Mouse (Mus musculus): ENCODE measurements around the gene Rnf181.

Rnf181 gene

GRCm38 (mm10) chr6:72366844-72367443 lies at the start of gene Rnf181:
Gene Rnf181 (minus strand): TSS chr6:72366956.
- DNase-seq (ENCODE audit: low spot score): no peak

GRCm38 (mm10) chr6:72415964-72416772 lies 49.4 kb upstream of the Rnf181 start:
- no peak for DNase-seq (ENCODE audit: low spot score)

DNA sequence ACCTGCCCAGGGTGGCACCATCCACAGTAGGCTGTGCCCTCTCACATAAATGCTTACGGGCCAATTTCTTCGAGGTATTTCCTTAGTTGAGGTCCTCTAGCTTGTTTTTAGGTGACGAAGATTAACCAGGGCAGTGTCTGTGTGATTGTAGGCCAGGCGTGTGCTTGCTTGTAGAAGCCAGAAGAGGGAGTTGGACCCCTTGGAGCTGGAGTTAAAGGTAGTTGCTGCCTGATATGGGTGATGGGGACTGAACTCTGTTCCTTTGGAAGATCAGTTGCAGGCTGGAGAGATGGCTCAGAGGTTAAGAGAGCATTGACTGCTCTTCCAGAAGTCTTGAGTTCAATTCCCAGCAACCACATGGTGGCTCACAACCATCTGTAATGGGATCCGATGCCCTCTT lies 48.4 kb upstream of the Rnf181 start:
- no peak for DNase-seq (ENCODE audit: low spot score)

- peak; percentile 88 for DNase-seq (ENCODE audit: low spot score)
Measured at GRCm38 (mm10) chr6:72414076-72414756, 47.5 kb upstream of the Rnf181 start, which contains the start of gene Ggcx. Gene Ggcx (plus strand): TSS chr6:72414308.

- DNase-seq (ENCODE audit: low spot score): no peak
Measured at GRCm38 (mm10) chr6:72410518-72410917, 43.8 kb upstream of the Rnf181 start.

GRCm38 (mm10) chr6:72410003-72410402 lies 43.2 kb upstream of the Rnf181 start:
- no peak for DNase-seq (ENCODE audit: low spot score)

DNA sequence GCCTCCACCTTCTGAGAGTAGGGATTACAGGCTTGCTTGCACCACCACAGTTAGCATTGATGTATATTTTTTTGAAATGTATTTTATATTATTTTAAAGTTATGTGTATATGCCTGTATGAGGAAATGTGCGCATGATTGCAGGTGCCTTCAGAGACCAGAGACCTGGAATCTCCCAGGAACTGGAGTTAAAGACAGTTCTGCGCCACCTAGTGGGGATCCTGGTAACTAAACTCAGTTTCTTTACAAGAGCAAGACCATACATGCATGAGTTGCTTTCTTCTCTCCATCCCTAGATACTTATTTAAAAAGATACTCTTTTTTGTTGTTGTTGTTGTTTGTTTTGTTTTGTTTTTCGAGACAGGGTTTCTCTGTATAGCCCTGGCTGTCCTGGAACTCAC lies 42.8 kb upstream of the Rnf181 start:
- DNase-seq (ENCODE audit: low spot score): peak; percentile 54

DNA sequence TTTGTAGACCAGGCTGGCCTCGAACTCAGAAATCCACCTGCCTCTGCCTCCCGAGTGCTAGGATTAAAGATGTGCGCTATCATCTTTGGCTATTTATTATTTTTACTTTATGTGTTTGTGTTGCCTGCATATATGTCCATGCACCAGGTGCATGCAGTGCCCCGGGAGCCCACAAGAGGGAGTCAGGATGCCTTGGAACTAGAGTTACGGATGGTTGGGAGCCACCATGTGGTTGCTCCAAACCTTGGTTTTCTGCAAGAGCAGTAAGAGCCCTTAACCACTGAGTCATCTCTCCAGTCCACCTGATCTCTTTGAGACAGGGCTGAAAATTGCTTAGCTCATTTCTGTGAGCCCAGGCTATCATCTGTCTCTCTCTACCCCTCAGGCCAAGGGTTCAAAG lies 40.4 kb upstream of the Rnf181 start:
- peak; percentile 78 for DNase-seq (ENCODE audit: low spot score)

DNA sequence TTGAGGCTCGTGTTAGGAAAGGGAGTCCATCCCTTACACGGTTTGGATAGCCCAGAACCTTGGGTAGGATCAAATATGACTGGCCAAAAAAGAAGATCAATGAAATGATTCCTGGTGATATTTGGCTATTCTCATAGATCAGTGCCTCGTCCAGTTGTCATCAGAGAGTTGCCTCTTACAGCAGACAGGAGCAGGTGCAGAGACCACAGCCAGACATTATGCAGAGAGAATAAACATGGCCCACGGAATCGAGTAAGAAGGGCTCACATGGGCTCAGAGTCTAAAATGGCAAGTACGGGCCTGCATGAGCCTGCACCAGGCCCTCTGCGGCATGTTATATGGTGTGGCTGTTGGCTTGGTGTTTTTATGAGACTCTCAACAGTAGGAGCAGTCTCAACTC lies 38.6 kb upstream of the Rnf181 start:
- DNase-seq (ENCODE audit: low spot score): no peak

- peak; percentile 63 for DNase-seq (ENCODE audit: low spot score)
Measured at GRCm38 (mm10) chr6:72401875-72402274, 35.1 kb upstream of the Rnf181 start.

DNA sequence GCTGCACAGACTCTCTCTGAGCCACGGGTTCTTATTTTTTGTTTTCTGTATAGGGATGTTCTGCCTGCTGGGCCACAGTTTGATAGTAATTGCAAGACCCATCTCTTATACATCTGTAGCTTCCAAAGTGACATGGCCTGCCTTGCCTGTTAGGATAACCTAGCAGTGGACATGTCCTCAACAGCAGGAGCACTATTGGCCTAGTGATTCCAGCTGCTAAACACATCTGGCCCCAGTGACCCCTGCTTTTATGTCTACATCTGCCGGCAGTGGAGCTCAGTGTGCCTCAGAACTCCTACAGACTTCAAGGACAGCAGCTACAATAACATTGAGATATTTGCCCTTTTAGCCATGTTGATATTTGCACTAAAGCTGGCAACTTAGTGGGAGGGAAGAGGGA lies 33.2 kb upstream of the Rnf181 start:
- DNase-seq (ENCODE audit: low spot score): no peak

- DNase-seq (ENCODE audit: low spot score): no peak
Measured at GRCm38 (mm10) chr6:72396837-72397251, 30.1 kb upstream of the Rnf181 start.

GRCm38 (mm10) chr6:72392341-72392740 lies 25.6 kb upstream of the Rnf181 start:
- DNase-seq (ENCODE audit: low spot score): no peak

GRCm38 (mm10) chr6:72390795-72391521 lies 24.2 kb upstream of the Rnf181 start:
- peak; percentile 52 for DNase-seq (ENCODE audit: low spot score)

DNA sequence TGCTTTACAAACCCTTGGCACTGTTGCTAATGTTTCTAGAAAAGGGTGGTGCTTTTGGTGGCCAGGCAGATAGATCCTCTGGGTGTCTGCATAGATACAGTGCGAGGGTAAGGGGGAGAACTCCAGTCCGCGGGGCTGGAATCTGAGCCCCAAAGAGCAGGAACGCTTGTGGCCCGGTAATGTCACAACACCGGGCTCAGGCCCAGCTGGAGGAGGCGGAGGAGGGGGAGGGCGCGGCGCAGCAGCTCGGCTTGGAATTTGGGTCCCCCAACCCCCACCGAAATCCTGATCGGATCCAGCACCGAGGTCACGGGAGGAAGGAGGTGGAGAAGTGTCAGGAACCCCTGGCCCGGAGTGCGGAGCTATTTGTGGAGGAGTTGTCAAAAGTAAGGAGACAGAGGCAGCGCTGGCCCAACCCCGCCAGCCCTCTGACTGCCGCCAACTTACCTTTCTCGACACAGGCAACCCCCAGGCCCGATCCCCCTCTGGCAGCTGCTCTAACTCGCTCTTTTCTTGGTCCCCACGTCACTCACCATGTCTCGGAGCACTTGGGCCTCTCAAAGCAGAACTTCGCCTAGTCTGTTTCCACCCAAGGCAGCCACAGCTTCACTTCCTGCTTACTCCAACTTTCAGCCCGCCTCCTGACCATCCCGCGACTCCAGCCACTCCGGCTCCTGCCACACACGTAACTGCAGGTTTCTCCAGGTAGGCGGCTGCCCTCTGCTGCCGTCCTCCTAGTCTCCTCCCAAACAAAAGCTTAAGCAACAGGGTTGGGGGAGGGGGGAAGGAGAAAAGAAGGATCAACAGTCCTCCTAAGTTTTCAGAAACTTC lies 23.4 kb upstream of the Rnf181 start, which contains the start of gene Vamp8:
TSS of gene Vamp8 (minus strand) at position 763 of the 831 bp plus-strand sequence.
- DNase-seq (ENCODE audit: low spot score): peak; percentile 81

DNA sequence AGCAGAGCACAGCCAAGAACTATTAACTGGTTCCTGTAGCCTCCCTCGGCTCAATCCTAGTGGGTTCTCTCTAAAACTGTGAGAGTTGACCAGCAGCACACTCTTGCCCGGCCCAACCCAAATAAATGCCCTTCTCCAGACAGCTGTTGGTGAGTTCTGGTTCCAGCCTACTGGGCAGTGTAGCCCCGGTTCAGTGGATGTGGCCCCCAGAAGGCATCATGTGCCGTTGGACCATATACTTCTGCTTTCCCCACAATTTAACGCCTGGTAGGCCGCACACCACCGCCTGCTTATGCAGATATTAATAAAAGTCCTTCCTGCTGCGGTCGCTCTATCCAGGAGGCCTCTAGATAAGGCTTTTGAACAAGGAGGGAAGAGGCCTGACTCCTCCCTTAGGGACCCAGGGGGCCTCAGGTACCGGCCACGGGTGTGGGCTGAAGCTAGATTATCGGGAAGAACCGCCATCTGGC lies 22.8 kb upstream of the Rnf181 start:
- DNase-seq (ENCODE audit: low spot score): peak; percentile 42

DNA sequence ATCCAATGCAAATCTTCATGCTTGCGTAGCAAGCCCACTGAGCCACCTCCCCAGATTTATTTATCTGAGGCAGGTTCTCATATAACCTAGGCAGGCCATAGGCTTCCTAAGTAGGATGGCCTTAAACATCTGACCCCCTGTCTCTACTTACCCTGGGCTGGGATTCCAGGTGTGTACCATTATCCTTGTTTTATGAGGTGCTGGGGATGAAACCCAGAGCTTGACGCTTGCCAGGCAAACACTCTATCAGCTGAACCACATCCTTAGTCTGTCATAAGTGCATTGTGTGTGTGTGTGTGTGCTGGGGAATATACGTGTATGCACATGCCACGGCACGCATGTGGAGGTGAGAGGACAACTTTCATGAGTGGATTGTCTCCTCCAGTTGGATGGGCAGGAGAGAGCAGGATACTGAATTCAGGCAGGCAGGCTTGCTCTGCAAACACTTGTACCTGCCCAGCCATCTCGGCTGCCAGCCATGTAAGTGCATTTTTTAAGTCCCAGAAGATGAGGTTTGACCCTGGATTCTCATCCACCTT lies 22.1 kb upstream of the Rnf181 start:
- DNase-seq (ENCODE audit: low spot score): no peak

GRCm38 (mm10) chr6:72388266-72388665 lies 21.5 kb upstream of the Rnf181 start:
- no peak for DNase-seq (ENCODE audit: low spot score)

- no peak for DNase-seq (ENCODE audit: low spot score)
Measured at GRCm38 (mm10) chr6:72387816-72388215, 21.1 kb upstream of the Rnf181 start.

GRCm38 (mm10) chr6:72386561-72386960 lies 19.8 kb upstream of the Rnf181 start:
- DNase-seq (ENCODE audit: low spot score): no peak

- DNase-seq (ENCODE audit: low spot score): no peak
Measured at GRCm38 (mm10) chr6:72385258-72385657, 18.5 kb upstream of the Rnf181 start.
